Mouse (Mus musculus) intestine, embryonic 14.5 days (tissue): ENCODE results near the gene Slc22a23. TPM values are rescaled to one million over a fixed set of nuclear protein-coding genes. Genes with fewer than 3 reads are reported as not detected.
A peak's percentile ranks its signal among the peaks of the same experiment; 100 is the strongest.

Experiments
- ATAC-seq: fragments of 200-750 bp; cut with Nextera tagmentation; replicated peaks from 2 replicates; pipeline ENCODE4 v1.8.0; 2017; ENCODE audit warnings: low read depth, moderate number of reproducible peaks, moderate TSS enrichment, moderate library complexity; ENCODE audit not compliant: low FRiP score, low TSS enrichment
- DNase-seq: peaks from one replicate; pipeline ENCODE4 v3.0.0-alpha.2; 2018; ENCODE audit warnings: low spot score
- H3K27ac ChIP-seq: fragments of 300-500 bp; sonication (generic); 2 replicates; pipeline ENCODE4 v1.5.1; 2014; ENCODE audit warnings: low read depth, mild to moderate bottlenecking, control low read depth
- H3K27me3 ChIP-seq: fragments of 300-500 bp; sonication (generic); replicated peaks from 2 replicates; pipeline ENCODE4 v1.6.1; 2014; ENCODE audit warnings: low read length, control low read depth; ENCODE audit not compliant: control insufficient read depth, insufficient read depth
- H3K36me3 ChIP-seq: fragments of 300-500 bp; sonication (generic); 2 replicates; pipeline ENCODE4 v1.6.1; 2014; ENCODE audit warnings: low read length, control low read depth; ENCODE audit not compliant: control insufficient read depth, insufficient read depth
- H3K4me1 ChIP-seq: fragments of 300-500 bp; sonication (generic); replicated peaks from 2 replicates; pipeline ENCODE4 v1.6.1; 2014; ENCODE audit warnings: low read length, control low read depth, mixed read lengths; ENCODE audit not compliant: control insufficient read depth, insufficient read depth
- H3K4me2 ChIP-seq: fragments of 300-500 bp; sonication (generic); 2 replicates; pipeline ENCODE4 v1.6.1; 2014; ENCODE audit warnings: low read length
- H3K4me3 ChIP-seq: fragments of 300-500 bp; sonication (generic); 2 replicates; pipeline ENCODE4 v1.5.1; 2014; ENCODE audit warnings: low read depth, low read length, control low read depth, mixed read lengths
- H3K9ac ChIP-seq: fragments of 300-500 bp; sonication (generic); 2 replicates; pipeline ENCODE4 v1.6.1; 2014; ENCODE audit warnings: mild to moderate bottlenecking, low read length
- H3K9me3 ChIP-seq: fragments of 300-500 bp; sonication (generic); 2 replicates; pipeline ENCODE4 v1.6.1; 2016; ENCODE audit warnings: low read length, control low read depth; ENCODE audit not compliant: control insufficient read depth
- WGBS: fragments of 180-500 bp; shearing (Covaris S2); extraction: QIAGEN DNeasy Blood & Tissue Kit; methylation state at CpG from one replicate; pipeline ENCODE4 v1.1.7; 2014; 5-methylcytosine and 5-hydroxymethylcytosine counted together
- polyA plus RNA-seq: library from polyadenylated mRNA; unstranded; fragments of >200 nt; fragmentation: Nextera tagmentation; extraction: Ambion mirVana; gene quantifications from 2 replicates; pipeline ENCODE4 v1.2.1, GENCODE M21; 2014

The Slc22a23 gene
- polyA plus RNA-seq, 1 experiment from 2014 or later, result 4.0 TPM

DNA sequence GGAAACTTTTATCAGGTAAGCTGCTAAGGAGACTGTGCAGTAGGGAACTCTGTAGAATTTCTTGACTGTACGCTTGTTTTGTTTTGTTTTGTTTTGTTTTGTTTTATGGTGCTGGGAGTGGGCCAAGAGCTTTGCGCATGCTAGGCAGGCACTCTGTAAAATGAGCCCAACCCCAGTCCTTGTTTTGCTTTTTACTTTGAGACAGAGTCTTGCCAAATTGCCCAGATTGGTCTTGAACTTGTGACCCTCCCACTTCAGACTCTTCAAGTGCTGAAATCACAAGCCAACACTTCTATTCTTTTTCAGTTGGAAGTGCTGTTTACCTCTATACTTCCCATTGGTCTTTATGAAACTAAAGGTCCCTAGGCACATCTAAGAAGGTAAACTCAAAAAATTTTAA lies 80.5 kb downstream of the Slc22a23 start:
- no peak overlapping the region for H3K27ac ChIP-seq
- H3K4me1 ChIP-seq, result no peaks in the 10 kb centered on the region
- 85% methylated on average over 2 of the region's 2 CpGs for WGBS
- H3K27me3 ChIP-seq, result no peaks in the 10 kb centered on the region
- H3K4me2 ChIP-seq, result no peak overlapping the region
- H3K9ac ChIP-seq, result no peak overlapping the region
- no peaks in the 10 kb centered on the region for H3K9me3 ChIP-seq
- no peaks in the 10 kb centered on the region for H3K36me3 ChIP-seq
- no peak overlapping the region for H3K4me3 ChIP-seq
- DNase-seq (no peak), ATAC-seq (no peak)

DNA sequence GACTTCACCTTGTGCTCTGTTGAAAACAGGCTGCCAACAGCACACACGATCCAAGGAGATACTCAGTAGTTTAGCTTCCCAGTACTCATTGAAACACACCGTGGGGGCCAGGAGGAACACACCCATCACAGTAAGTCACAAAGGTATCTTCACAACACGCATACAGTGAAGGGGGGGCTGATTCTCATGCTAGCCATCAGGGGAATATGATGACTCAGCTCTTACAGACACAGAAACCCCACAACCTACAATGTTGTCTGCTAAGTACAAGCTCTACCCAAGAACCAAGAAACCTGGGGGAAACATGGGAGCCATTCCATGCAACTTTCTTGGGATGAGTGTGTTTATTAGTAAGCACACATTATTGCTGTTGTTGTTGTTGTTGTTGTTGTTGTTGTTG lies 86.2 kb downstream of the Slc22a23 start:
- Histone ChIP-seq H3K27me3 (no peaks in the 10 kb centered on the region), H3K4me2 (no peak overlapping the region), H3K36me3 (no peaks in the 10 kb centered on the region), H3K9me3 (no peaks in the 10 kb centered on the region), H3K9ac (no peak overlapping the region), H3K27ac (no peak overlapping the region), H3K4me1 (0 out of 2 replicates have a peak, but pooled peaks cover 3% of the 10 kb centered on the region), H3K4me3 (no peak overlapping the region)
- 94% methylated on average over 3 of the region's 3 CpGs for WGBS
- no peak for DNase-seq
- ATAC-seq, result no peak

- no peak for DNase-seq
- no peak for ATAC-seq
- Histone ChIP-seq H3K9ac (no peak overlapping the region), H3K4me3 (no peak overlapping the region), H3K27ac (no peak overlapping the region), H3K9me3 (no peaks in the 10 kb centered on the region), H3K36me3 (no peaks in the 10 kb centered on the region), H3K4me1 (0 out of 2 replicates have a peak, but pooled peaks cover 3% of the 10 kb centered on the region), H3K27me3 (no peaks in the 10 kb centered on the region), H3K4me2 (no peak overlapping the region)
- 82% methylated on average over 7 of the region's 7 CpGs for WGBS
Observed at GRCm38 (mm10) chr13:34257177-34257576, 87.8 kb downstream of the Slc22a23 start.

DNA sequence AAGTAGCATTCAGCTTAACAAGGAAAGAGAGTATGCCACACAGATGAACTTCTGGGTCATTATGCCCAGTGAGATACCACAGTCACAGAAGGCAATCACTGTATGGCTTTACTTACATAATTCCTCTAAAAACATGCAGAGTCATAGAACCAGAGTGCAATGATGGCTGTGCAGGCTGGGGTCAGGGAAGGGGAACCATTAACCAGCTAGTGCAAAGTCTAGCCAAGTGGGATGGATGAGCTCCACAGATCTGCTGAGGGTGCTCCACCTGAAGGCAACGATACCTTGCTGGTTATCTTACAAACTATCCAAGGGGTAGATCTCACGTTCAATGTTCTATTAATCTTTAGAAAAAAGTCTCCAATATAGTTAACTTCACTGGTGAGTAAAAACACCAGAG lies 88.3 kb downstream of the Slc22a23 start:
- DNase-seq, result no peak
- Histone ChIP-seq H3K4me2 (no peak overlapping the region), H3K9me3 (no peaks in the 10 kb centered on the region), H3K27me3 (no peaks in the 10 kb centered on the region), H3K36me3 (no peaks in the 10 kb centered on the region), H3K4me3 (no peak overlapping the region), H3K9ac (no peak overlapping the region), H3K27ac (no peak overlapping the region), H3K4me1 (0 out of 2 replicates have a peak, but pooled peaks cover 3% of the 10 kb centered on the region)
- WGBS, result 95% methylated on average over 2 of the region's 2 CpGs
- ATAC-seq, result no peak

DNA sequence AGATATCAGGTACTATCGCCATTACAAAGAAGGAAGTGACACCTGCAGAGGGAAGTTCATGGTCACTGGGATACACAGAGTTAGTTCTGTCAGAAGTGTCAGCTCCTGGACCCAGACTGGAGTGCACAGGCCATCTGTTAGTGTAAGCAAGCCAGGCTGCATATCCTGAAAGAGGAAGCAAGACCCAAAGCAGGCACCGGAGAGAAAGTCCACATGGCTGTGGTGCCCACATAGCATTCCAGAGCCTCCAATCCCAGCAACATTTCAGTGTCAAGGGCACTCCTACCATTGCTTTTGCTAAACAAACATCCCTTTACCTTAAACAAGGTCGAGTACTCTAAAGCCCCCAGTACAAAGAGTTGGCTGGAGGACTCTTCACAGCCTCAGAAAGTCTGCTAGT lies 89.7 kb downstream of the Slc22a23 start:
- DNase-seq (no peak), ATAC-seq (no peak)
- Histone ChIP-seq H3K36me3 (no peaks in the 10 kb centered on the region), H3K27ac (no peak overlapping the region), H3K4me1 (0 out of 2 replicates have a peak, but pooled peaks cover 3% of the 10 kb centered on the region), H3K4me2 (no peak overlapping the region), H3K9me3 (no peaks in the 10 kb centered on the region), H3K27me3 (no peaks in the 10 kb centered on the region), H3K4me3 (no peak overlapping the region), H3K9ac (no peak overlapping the region)
- 54% methylated on average over 3 of the region's 3 CpGs for WGBS

DNA sequence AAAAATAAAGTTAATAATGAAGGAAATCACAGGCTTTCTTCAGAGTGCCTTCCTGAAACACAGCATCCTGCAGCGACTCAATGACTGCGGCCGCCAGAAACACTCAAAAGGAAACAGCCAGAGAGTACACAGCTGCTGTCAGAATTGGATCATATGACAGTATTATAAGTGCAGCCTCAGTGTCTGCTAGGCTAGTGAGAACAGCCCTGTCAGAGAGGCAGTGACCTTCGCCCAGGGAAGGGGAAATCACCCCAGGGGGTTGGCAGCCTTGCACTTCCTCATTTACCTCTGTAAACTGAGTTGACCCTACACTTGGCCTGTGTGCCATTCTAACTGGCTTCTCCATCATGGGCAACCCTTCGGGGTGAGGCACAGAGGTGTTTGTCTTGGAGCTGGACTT lies 90.3 kb downstream of the Slc22a23 start:
- ATAC-seq (0 out of 2 replicates have a peak, but pooled peaks have one; percentile 66), DNase-seq (no peak)
- Histone ChIP-seq H3K36me3 (no peaks in the 10 kb centered on the region), H3K27me3 (no peaks in the 10 kb centered on the region), H3K4me2 (no peak overlapping the region), H3K9me3 (no peaks in the 10 kb centered on the region), H3K9ac (no peak overlapping the region), H3K27ac (no peak overlapping the region), H3K4me3 (no peak overlapping the region), H3K4me1 (0 out of 2 replicates have a peak, but pooled peaks cover 3% of the 10 kb centered on the region)
- WGBS, result 51% methylated on average over 5 of the region's 5 CpGs

DNA sequence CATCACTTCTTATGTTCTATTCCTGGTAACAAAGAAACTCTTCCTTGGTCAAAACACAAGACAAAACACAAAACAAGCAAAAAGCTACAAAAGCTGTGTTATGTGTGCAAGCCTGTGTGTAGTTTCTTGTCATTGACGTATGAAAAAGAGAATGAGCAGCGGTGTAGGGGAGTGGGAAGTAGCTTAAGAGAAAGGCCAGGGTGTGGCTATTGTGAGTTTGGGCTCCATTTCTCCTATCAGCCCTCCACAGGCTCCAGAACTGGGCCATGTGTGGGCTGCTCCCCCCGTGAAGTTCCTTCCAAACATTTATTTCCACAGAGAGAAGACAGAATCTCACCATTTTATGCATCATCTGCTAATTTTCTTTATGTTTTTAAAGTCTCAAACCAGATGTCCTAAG lies 91.2 kb downstream of the Slc22a23 start:
- H3K9ac ChIP-seq, result no peak overlapping the region
- ATAC-seq, result no peak
- no peak for DNase-seq
- H3K36me3 ChIP-seq, result no peaks in the 10 kb centered on the region
- no peak overlapping the region for H3K27ac ChIP-seq
- no peak overlapping the region for H3K4me3 ChIP-seq
- WGBS, result 95% methylated on average over 3 of the region's 3 CpGs
- no peaks in the 10 kb centered on the region for H3K9me3 ChIP-seq
- no peak overlapping the region for H3K4me2 ChIP-seq
- H3K27me3 ChIP-seq, result no peaks in the 10 kb centered on the region
- peaks cover 9% of the 10 kb centered on the region for H3K4me1 ChIP-seq

- no peak overlapping the region for H3K4me3 ChIP-seq
- H3K27ac ChIP-seq, result peak overlapping the region; percentile 47
- no peaks in the 10 kb centered on the region for H3K9me3 ChIP-seq
- no peak overlapping the region for H3K9ac ChIP-seq
- H3K36me3 ChIP-seq, result no peaks in the 10 kb centered on the region
- H3K4me1 ChIP-seq, result peaks cover 12% of the 10 kb centered on the region
- H3K4me2 ChIP-seq, result no peak overlapping the region
- ATAC-seq (no peak), DNase-seq (peak; percentile 60)
- 56% methylated on average over 15 of the region's 15 CpGs for WGBS
- no peaks in the 10 kb centered on the region for H3K27me3 ChIP-seq
Observed at GRCm38 (mm10) chr13:34248941-34249920, 95.8 kb downstream of the Slc22a23 start.

GRCm38 (mm10) chr13:34248107-34248506 lies 96.9 kb downstream of the Slc22a23 start:
- 46% methylated on average over 6 of the region's 6 CpGs for WGBS
- peaks cover 12% of the 10 kb centered on the region for H3K4me1 ChIP-seq
- no peak for DNase-seq
- no peak overlapping the region for H3K27ac ChIP-seq
- no peak for ATAC-seq
- H3K27me3 ChIP-seq, result no peaks in the 10 kb centered on the region
- no peaks in the 10 kb centered on the region for H3K9me3 ChIP-seq
- H3K36me3 ChIP-seq, result no peaks in the 10 kb centered on the region
- H3K9ac ChIP-seq, result no peak overlapping the region
- H3K4me3 ChIP-seq, result no peak overlapping the region
- H3K4me2 ChIP-seq, result no peak overlapping the region
